Mouse (Mus musculus) bone marrow, adult 2 months (tissue): ENCODE measurements at regions not wholly inside any gene's neighbourhood (a gene's known extent, or its start where the extent isn't known, plus 50 kb on each side); places are given as distances from the start of the nearest gene placed in this dataset.

ENCODE experiments used
- CTCF ChIP-seq: fragments of 200-500 bp; IDR thresholded peaks from 2 replicates; pipeline ENCODE4 v1.5.1; 2011; ENCODE audit warnings: low read length, control low read depth; ENCODE audit not compliant: control insufficient read depth, insufficient read depth
- POLR2A ChIP-seq: fragments of 200-500 bp; IDR thresholded peaks from 2 replicates; pipeline ENCODE4 v1.6.1; 2011; ENCODE audit warnings: low read depth, mild to moderate bottlenecking, control low read depth, low read length, borderline replicate concordance; ENCODE audit not compliant: control insufficient read depth

DNA sequence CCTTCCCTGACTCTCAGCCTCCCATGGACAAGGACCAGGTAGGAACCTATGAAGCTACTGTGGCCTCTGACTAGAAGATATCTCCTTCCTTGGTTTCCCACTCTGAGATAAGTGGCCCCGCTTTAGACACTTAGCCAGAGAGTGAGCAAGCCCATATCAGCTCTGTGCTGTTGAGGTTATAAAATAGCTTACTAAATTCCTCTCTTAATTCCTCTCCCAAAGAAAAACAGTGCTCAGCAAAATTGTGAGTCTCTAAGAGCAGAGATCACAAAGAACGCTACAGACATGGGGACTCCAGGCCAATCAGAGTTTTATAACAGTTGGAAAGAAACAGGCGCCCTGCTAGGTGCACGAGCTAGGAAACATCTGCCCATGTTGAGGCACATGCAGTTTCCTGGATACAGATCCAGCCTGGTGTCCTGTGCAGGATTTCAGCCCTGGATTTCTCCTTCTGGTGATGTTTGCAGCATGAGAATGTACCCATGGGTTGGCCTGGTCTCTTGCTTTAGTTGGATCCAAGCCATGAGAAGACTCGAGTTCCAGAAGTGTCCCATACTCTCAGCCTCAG lies 108.9 kb upstream of the Arhgap28 start:
- TF ChIP-seq CTCF (no peak), POLR2A (no peak)
